Mouse (Mus musculus): ENCODE measurements around the gene Stambp. TPM values are rescaled to one million over a fixed set of nuclear protein-coding genes. Genes with fewer than 3 reads are reported as not detected.
"Not testable (repeated sequence)": the region's sequence is repeated elsewhere in the genome, so short reads cannot be mapped to it uniquely, and the experiment has no call there.

The Stambp gene
- polyA plus RNA-seq, 1 experiment from 2014 or later: 20.9 TPM

- ATAC-seq (replicated peaks; ENCODE audit: insufficient number of reproducible peaks, low FRiP score, low TSS enrichment, low read depth): no peak
- 12% methylated on average over 9 of the region's 9 CpGs for WGBS
Measured at GRCm38 (mm10) chr6:83598646-83599045, 26.1 kb upstream of the Stambp start.

GRCm38 (mm10) chr6:83597988-83598387, 25.5 kb upstream of the Stambp start:
- Histone ChIP-seq H3K4me2 (ENCODE audit: low read depth, low read length) (no peak overlapping the region), H3K27ac (replicated peaks; ENCODE audit: low read depth, low read length) (no peak overlapping the region), H3K9me3 (replicated peaks; ENCODE audit: control insufficient read depth, low read length) (no peaks in the 10 kb centered on the region), H3K9ac (replicated peaks; ENCODE audit: low read length) (no peak overlapping the region), H3K4me1 (ENCODE audit: control insufficient read depth, insufficient read depth, low read length) (no peaks in the 10 kb centered on the region), H3K27me3 (ENCODE audit: control insufficient read depth, insufficient read depth, low read length) (no peaks in the 10 kb centered on the region), H3K36me3 (replicated peaks; ENCODE audit: control insufficient read depth, insufficient read depth, low read depth, low read length) (no peaks in the 10 kb centered on the region), H3K4me3 (ENCODE audit: low read depth, low read length) (no peak overlapping the region)
- no peak for ATAC-seq (replicated peaks; ENCODE audit: insufficient number of reproducible peaks, low FRiP score, low TSS enrichment, low read depth)
- 58% methylated on average over 3 of the region's 3 CpGs for WGBS
- DNase-seq (ENCODE audit: low spot score): no peak

More at GRCm38 (mm10) chr6:83598646-83599045, 26.1 kb upstream of the Stambp start:
- peak overlapping the region; percentile 31 for H3K4me3 ChIP-seq (ENCODE audit: low read depth, low read length)
- peak; percentile 75 for DNase-seq (ENCODE audit: low spot score)
- no peaks in the 10 kb centered on the region for H3K9me3 ChIP-seq (replicated peaks; ENCODE audit: control insufficient read depth, low read length)
- H3K27me3 ChIP-seq (ENCODE audit: control insufficient read depth, insufficient read depth, low read length): no peaks in the 10 kb centered on the region
- H3K27ac ChIP-seq (replicated peaks; ENCODE audit: low read depth, low read length): no peak overlapping the region
- H3K9ac ChIP-seq (replicated peaks; ENCODE audit: low read length): no peak overlapping the region; the same call in 1 of the 2 replicates
- no peaks in the 10 kb centered on the region for H3K36me3 ChIP-seq (replicated peaks; ENCODE audit: control insufficient read depth, insufficient read depth, low read depth, low read length)
- no peaks in the 10 kb centered on the region for H3K4me1 ChIP-seq (ENCODE audit: control insufficient read depth, insufficient read depth, low read length)
- H3K4me2 ChIP-seq (ENCODE audit: low read depth, low read length): peak overlapping the region; percentile 56

- H3K27me3 ChIP-seq (ENCODE audit: control insufficient read depth, insufficient read depth, low read length): no peaks in the 10 kb centered on the region
- 89% methylated on average over 2 of the region's 2 CpGs for WGBS
- H3K36me3 ChIP-seq (replicated peaks; ENCODE audit: control insufficient read depth, insufficient read depth, low read depth, low read length): no peaks in the 10 kb centered on the region
- H3K9me3 ChIP-seq (replicated peaks; ENCODE audit: control insufficient read depth, low read length): no peaks in the 10 kb centered on the region
- no peak overlapping the region for H3K4me2 ChIP-seq (ENCODE audit: low read depth, low read length)
- ATAC-seq (replicated peaks; ENCODE audit: insufficient number of reproducible peaks, low FRiP score, low TSS enrichment, low read depth) (no peak), DNase-seq (ENCODE audit: low spot score) (no peak)
- no peaks in the 10 kb centered on the region for H3K4me1 ChIP-seq (ENCODE audit: control insufficient read depth, insufficient read depth, low read length)
- H3K27ac ChIP-seq (replicated peaks; ENCODE audit: low read depth, low read length): no peak overlapping the region
- no peak overlapping the region for H3K9ac ChIP-seq (replicated peaks; ENCODE audit: low read length)
- H3K4me3 ChIP-seq (ENCODE audit: low read depth, low read length): no peak overlapping the region
Measured at GRCm38 (mm10) chr6:83595035-83595434, 22.5 kb upstream of the Stambp start.

GRCm38 (mm10) chr6:83593896-83594295, 21.4 kb upstream of the Stambp start:
- H3K4me2 ChIP-seq (ENCODE audit: low read depth, low read length): no peak overlapping the region
- DNase-seq (ENCODE audit: low spot score): no peak
- no peak overlapping the region for H3K9ac ChIP-seq (replicated peaks; ENCODE audit: low read length)
- 72% methylated on average over 7 of the region's 7 CpGs for WGBS
- H3K9me3 ChIP-seq (replicated peaks; ENCODE audit: control insufficient read depth, low read length): no peaks in the 10 kb centered on the region
- H3K4me1 ChIP-seq (ENCODE audit: control insufficient read depth, insufficient read depth, low read length): no peaks in the 10 kb centered on the region
- H3K27me3 ChIP-seq (ENCODE audit: control insufficient read depth, insufficient read depth, low read length): no peaks in the 10 kb centered on the region
- no peak overlapping the region for H3K27ac ChIP-seq (replicated peaks; ENCODE audit: low read depth, low read length)
- ATAC-seq (replicated peaks; ENCODE audit: insufficient number of reproducible peaks, low FRiP score, low TSS enrichment, low read depth): no peak
- H3K4me3 ChIP-seq (ENCODE audit: low read depth, low read length): no peak overlapping the region
- no peaks in the 10 kb centered on the region for H3K36me3 ChIP-seq (replicated peaks; ENCODE audit: control insufficient read depth, insufficient read depth, low read depth, low read length)

GRCm38 (mm10) chr6:83592051-83592450, 19.5 kb upstream of the Stambp start:
- WGBS: 74% methylated on average over 8 of the region's 8 CpGs
- Histone ChIP-seq H3K9me3 (replicated peaks; ENCODE audit: control insufficient read depth, low read length) (no peaks in the 10 kb centered on the region), H3K4me3 (ENCODE audit: low read depth, low read length) (no peak overlapping the region), H3K27ac (replicated peaks; ENCODE audit: low read depth, low read length) (no peak overlapping the region), H3K4me1 (ENCODE audit: control insufficient read depth, insufficient read depth, low read length) (no peaks in the 10 kb centered on the region), H3K36me3 (replicated peaks; ENCODE audit: control insufficient read depth, insufficient read depth, low read depth, low read length) (no peaks in the 10 kb centered on the region), H3K27me3 (ENCODE audit: control insufficient read depth, insufficient read depth, low read length) (no peaks in the 10 kb centered on the region), H3K4me2 (ENCODE audit: low read depth, low read length) (no peak overlapping the region), H3K9ac (replicated peaks; ENCODE audit: low read length) (no peak overlapping the region)
- no peak for DNase-seq (ENCODE audit: low spot score)
- no peak for ATAC-seq (replicated peaks; ENCODE audit: insufficient number of reproducible peaks, low FRiP score, low TSS enrichment, low read depth)

- H3K27me3 ChIP-seq (ENCODE audit: control insufficient read depth, insufficient read depth, low read length): no peaks in the 10 kb centered on the region
- H3K4me2 ChIP-seq (ENCODE audit: low read depth, low read length): no peak overlapping the region
- 83% methylated on average over 3 of the region's 3 CpGs for WGBS
- H3K27ac ChIP-seq (replicated peaks; ENCODE audit: low read depth, low read length): no peak overlapping the region
- no peaks in the 10 kb centered on the region for H3K9me3 ChIP-seq (replicated peaks; ENCODE audit: control insufficient read depth, low read length)
- H3K4me3 ChIP-seq (ENCODE audit: low read depth, low read length): no peak overlapping the region
- H3K36me3 ChIP-seq (replicated peaks; ENCODE audit: control insufficient read depth, insufficient read depth, low read depth, low read length): no peaks in the 10 kb centered on the region
- no peak overlapping the region for H3K9ac ChIP-seq (replicated peaks; ENCODE audit: low read length)
- ATAC-seq (replicated peaks; ENCODE audit: insufficient number of reproducible peaks, low FRiP score, low TSS enrichment, low read depth): no peak
- H3K4me1 ChIP-seq (ENCODE audit: control insufficient read depth, insufficient read depth, low read length): no peaks in the 10 kb centered on the region
- DNase-seq (ENCODE audit: low spot score): no peak
Measured at GRCm38 (mm10) chr6:83590301-83590700, 17.8 kb upstream of the Stambp start.

- not testable (repeated sequence) for H3K27ac ChIP-seq (replicated peaks; ENCODE audit: low read depth, low read length); H3K9me3 ChIP-seq (replicated peaks; ENCODE audit: control insufficient read depth, low read length); H3K4me3 ChIP-seq (ENCODE audit: low read depth, low read length); H3K4me2 ChIP-seq (ENCODE audit: low read depth, low read length); ATAC-seq (replicated peaks; ENCODE audit: insufficient number of reproducible peaks, low FRiP score, low TSS enrichment, low read depth); H3K4me1 ChIP-seq (ENCODE audit: control insufficient read depth, insufficient read depth, low read length); DNase-seq (ENCODE audit: low spot score); H3K27me3 ChIP-seq (ENCODE audit: control insufficient read depth, insufficient read depth, low read length); H3K36me3 ChIP-seq (replicated peaks; ENCODE audit: control insufficient read depth, insufficient read depth, low read depth, low read length); H3K9ac ChIP-seq (replicated peaks; ENCODE audit: low read length)
- WGBS: 86% methylated on average over 8 of the region's 8 CpGs
Measured at GRCm38 (mm10) chr6:83587191-83587590, 14.7 kb upstream of the Stambp start.

GRCm38 (mm10) chr6:83585328-83585727, 12.8 kb upstream of the Stambp start:
- not testable (repeated sequence) for H3K4me2 ChIP-seq (ENCODE audit: low read depth, low read length); H3K27ac ChIP-seq (replicated peaks; ENCODE audit: low read depth, low read length); H3K4me1 ChIP-seq (ENCODE audit: control insufficient read depth, insufficient read depth, low read length); H3K9me3 ChIP-seq (replicated peaks; ENCODE audit: control insufficient read depth, low read length); H3K9ac ChIP-seq (replicated peaks; ENCODE audit: low read length); DNase-seq (ENCODE audit: low spot score); H3K27me3 ChIP-seq (ENCODE audit: control insufficient read depth, insufficient read depth, low read length); H3K4me3 ChIP-seq (ENCODE audit: low read depth, low read length); ATAC-seq (replicated peaks; ENCODE audit: insufficient number of reproducible peaks, low FRiP score, low TSS enrichment, low read depth); H3K36me3 ChIP-seq (replicated peaks; ENCODE audit: control insufficient read depth, insufficient read depth, low read depth, low read length)
- WGBS: 85% methylated on average over 9 of the region's 9 CpGs

All from embryonic facial prominence, embryonic 11.5 days (tissue).